In the genomic region with DNA sequence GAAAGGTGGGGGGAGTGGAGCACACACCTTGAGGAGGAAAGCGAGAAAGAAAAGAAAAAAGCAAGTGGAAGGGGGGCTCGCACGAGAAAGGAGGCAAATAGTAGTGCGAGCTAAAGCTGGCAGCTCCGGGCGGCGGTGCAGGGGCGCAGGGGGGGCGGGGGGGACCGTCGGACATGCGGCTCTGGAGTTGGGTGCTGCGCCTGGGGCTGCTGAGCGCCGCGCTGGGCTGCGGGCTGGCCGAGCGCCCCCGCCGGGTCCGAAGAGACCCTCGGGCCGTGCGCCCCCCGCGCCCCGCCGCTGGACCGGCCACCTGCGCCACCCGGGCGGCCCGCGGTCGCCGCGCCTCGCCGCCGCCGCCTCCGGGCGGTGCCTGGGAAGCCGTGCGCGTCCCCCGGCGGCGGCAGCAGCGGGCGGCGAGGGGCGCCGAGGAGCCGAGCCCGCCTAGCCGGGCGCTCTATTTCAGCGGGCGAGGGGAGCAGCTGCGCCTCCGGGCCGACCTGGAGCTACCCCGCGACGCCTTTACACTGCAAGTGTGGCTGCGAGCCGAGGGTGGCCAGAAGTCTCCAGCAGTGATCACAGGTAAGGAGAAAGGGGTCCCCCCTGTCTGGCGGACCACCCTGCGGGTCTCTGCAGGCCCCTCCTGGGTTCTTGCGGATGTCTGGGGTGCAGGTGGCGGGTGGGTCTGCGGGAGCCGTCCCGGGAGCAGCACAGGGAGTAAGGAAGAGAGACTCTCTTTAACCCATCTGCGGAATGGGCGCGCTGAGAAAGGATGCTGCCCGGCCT, we compare ENCODE assay signal across 8 mouse cellular contexts. TPM values are rescaled to one million over a fixed set of nuclear protein-coding genes. Genes with fewer than 3 reads are reported as not detected.
DNase-seq lines count a peak whose midpoint lies in the region; ATAC-seq and TF ChIP-seq lines count a peak whose summit lies in the region.

No protein-coding gene starts in this region.

- peaks cover 13% of the 10 kb centered on the region for H3K27me3 ChIP-seq in heart, embryonic 13.5 days (replicated peaks)
- H3K27me3 ChIP-seq in midbrain, embryonic 16.5 days (ENCODE audit: control insufficient read depth, insufficient read depth, low read depth, low read length) = no peaks in the 10 kb centered on the region

- H3K4me2 ChIP-seq in heart, embryonic 13.5 days = peak overlapping the region; percentile 88
- H3K4me2 ChIP-seq in midbrain, embryonic 16.5 days (ENCODE audit: low read length) = peak overlapping the region; percentile 84

- H3K4me3 ChIP-seq in cortical plate, adult 2 months (ENCODE audit: insufficient read depth, low read length) = peak overlapping the region; percentile 25; the same call in 1 of the 2 replicates
- peak overlapping the region; percentile 68 for H3K4me3 ChIP-seq in heart, embryonic 13.5 days
- peak overlapping the region; percentile 63 for H3K4me3 ChIP-seq in midbrain, embryonic 16.5 days (ENCODE audit: low read depth, low read length)

- H3K27ac ChIP-seq in cortical plate, adult 2 months (ENCODE audit: insufficient read depth, low read length) = no peak overlapping the region
- H3K27ac ChIP-seq in heart, embryonic 13.5 days (replicated peaks) = peak overlapping the region; percentile 76
- H3K27ac ChIP-seq in midbrain, embryonic 16.5 days (ENCODE audit: low read length) = no peak overlapping the region

- peak; percentile 33 for DNase-seq in ovary, postnatal 36 days (ENCODE audit: low spot score)
- no peak for DNase-seq in ovary, adult 18-20 months (ENCODE audit: low spot score)
- peak; percentile 32 for DNase-seq in kidney, postnatal 14 days

- H3K9me3 ChIP-seq in heart, embryonic 13.5 days = no peaks in the 10 kb centered on the region
- H3K9me3 ChIP-seq in midbrain, embryonic 16.5 days (replicated peaks; ENCODE audit: control insufficient read depth, low read length, poor library complexity, severe bottlenecking) = no peaks in the 10 kb centered on the region

- 1% methylated on average over 75 of the region's 80 CpGs for WGBS in heart, embryonic 13.5 days
- WGBS in midbrain, embryonic 16.5 days = under 1% methylated on average over 53 of the region's 80 CpGs

- no peak for ATAC-seq in heart, embryonic 13.5 days (ENCODE audit: extremely low read depth, insufficient number of reproducible peaks, low FRiP score, low TSS enrichment)
- peak; percentile 61 for ATAC-seq in midbrain, embryonic 16.5 days
- no peak for ATAC-seq in erythroblast, adult 5-6 weeks (replicated peaks; ENCODE audit: low FRiP score, poor library complexity, severe bottlenecking)
- no peak for ATAC-seq in megakaryocyte progenitor cell, adult 5-6 weeks (replicated peaks; ENCODE audit: poor library complexity)

- TF ChIP-seq POLR2A in cortical plate, adult 2 months (IDR thresholded peaks at IDR 0.05; ENCODE audit: extremely low read depth, insufficient read depth, low read length) = no peak

- H3K36me3 ChIP-seq in heart, embryonic 13.5 days = no peaks in the 10 kb centered on the region
- H3K36me3 ChIP-seq in midbrain, embryonic 16.5 days (ENCODE audit: control insufficient read depth, insufficient read depth, low read length) = no peaks in the 10 kb centered on the region

- peak overlapping the region; percentile 84 for H3K9ac ChIP-seq in heart, embryonic 13.5 days
- peak overlapping the region; percentile 68 for H3K9ac ChIP-seq in midbrain, embryonic 16.5 days (ENCODE audit: low read depth, low read length)

- H3K4me1 ChIP-seq in cortical plate, adult 2 months (ENCODE audit: control insufficient read depth, insufficient read depth, low read length) = no peaks in the 10 kb centered on the region; the same call in 1 of the 2 replicates
- peaks cover 28% of the 10 kb centered on the region for H3K4me1 ChIP-seq in heart, embryonic 13.5 days
- peaks cover 12% of the 10 kb centered on the region; the same call in 1 of the 2 replicates for H3K4me1 ChIP-seq in midbrain, embryonic 16.5 days (ENCODE audit: control insufficient read depth, insufficient read depth, low read length)

- TF ChIP-seq CTCF in cortical plate, adult 2 months (IDR thresholded peaks at IDR 0.05; ENCODE audit: extremely low read depth, insufficient read depth, low read length) = no peak

RNA-seq across cellular contexts. Expression of a gene that starts 0.6 kb away (rescaled TPM):
- polyA plus RNA-seq in cortical plate, adult 2 months (2012; rRNA removed) = 0.06 and 0.13 TPM in 2 replicates
- 0.73 and 0.80 TPM in 2 replicates for polyA plus RNA-seq in heart, embryonic 13.5 days (2015; fragmentation: Nextera tagmentation; extraction: Ambion mirVana)
- 0.70 and 0.75 TPM in 2 replicates for polyA plus RNA-seq in midbrain, embryonic 16.5 days (2015; fragmentation: Nextera tagmentation; extraction: Ambion mirVana)
- not detected in 2 replicates for total RNA-seq in erythroblast, adult 5-6 weeks (2015; ENCODE audit: low replicate concordance)
- total RNA-seq in erythroblast, adult 5-6 weeks (2017; ENCODE audit: low replicate concordance) = 0.14 and 0.17 TPM in 2 replicates
- not detected in 2 replicates for total RNA-seq in megakaryocyte progenitor cell, adult 5-6 weeks (2015)
- not detected in 2 replicates for total RNA-seq in megakaryocyte progenitor cell, adult 5-6 weeks (2017)
